Mouse (Mus musculus) CH12.LX (cell line): ENCODE measurements around the gene Nell1. TPM values are rescaled to one million over a fixed set of nuclear protein-coding genes. Genes with fewer than 3 reads are reported as not detected.

Experiments used
- DNase-seq: peaks from one replicate; pipeline ENCODE4 v3.0.0-alpha.2; 2013; ENCODE audit errors: extremely low read depth
- H3K27ac ChIP-seq: 2 replicates; pipeline ENCODE4 v1.5.1; 2012; ENCODE audit warnings: low read depth, mild to moderate bottlenecking, control low read depth, moderate library complexity; ENCODE audit not compliant: insufficient read depth
- H3K27me3 ChIP-seq: replicated peaks from 2 replicates; pipeline ENCODE3; 2012; ENCODE audit warnings: inconsistent platforms
- H3K36me3 ChIP-seq, 2 experiments: replicated peaks in 1 of 2; 2 replicates each; pipeline versions ENCODE3 to v1.6.1; 2012; ENCODE audit warnings: inconsistent platforms in 1 of 2, low read length in 1 of 2, mild to moderate bottlenecking in 1 of 2, mixed read lengths in 1 of 2, moderate library complexity in 1 of 2; ENCODE audit not compliant: control insufficient read depth in 1 of 2, insufficient read depth in 1 of 2
- H3K4me1 ChIP-seq, 2 experiments: 2 replicates each; pipeline ENCODE4 v1.6.1; 2012; ENCODE audit warnings: inconsistent platforms in 1 of 2, moderate library complexity in 1 of 2; ENCODE audit not compliant: insufficient read depth in 2 of 2, control insufficient read depth in 1 of 2
- H3K4me2 ChIP-seq: 2 replicates; pipeline ENCODE4 v1.6.1; 2012; ENCODE audit warnings: low read depth, mild to moderate bottlenecking, control low read depth; ENCODE audit not compliant: poor library complexity, insufficient read depth, severe bottlenecking
- H3K4me3 ChIP-seq, 3 experiments: fragments of 150-350 bp in 1 of 3; sonication (generic) in 1 of 3; replicated peaks in 1 of 3; 2 replicates each; pipeline versions ENCODE3 to v1.5.1; 2011 to 2012; ENCODE audit warnings: low read depth in 2 of 3, low read length in 2 of 3, mild to moderate bottlenecking in 2 of 3, moderate library complexity in 2 of 3, control low read depth in 1 of 3, improper control_type of control experiment in 1 of 3, inconsistent platforms in 1 of 3, mixed read lengths in 1 of 3; ENCODE audit not compliant: poor library complexity in 1 of 3
- H3K79me2 ChIP-seq: replicated peaks from 2 replicates; pipeline ENCODE4 v1.6.1; 2012; ENCODE audit warnings: mild to moderate bottlenecking, moderate library complexity; ENCODE audit not compliant: control insufficient read depth, poor library complexity, insufficient read depth, severe bottlenecking; ENCODE audit errors: extremely low read depth
- H3K9ac ChIP-seq: 2 replicates; pipeline ENCODE4 v1.6.1; 2012; ENCODE audit warnings: low read depth, mild to moderate bottlenecking, control low read depth, moderate library complexity; ENCODE audit not compliant: insufficient read depth
- H3K9me3 ChIP-seq: replicated peaks from 2 replicates; pipeline ENCODE3; 2012; ENCODE audit warnings: low read length, inconsistent platforms, mixed read lengths
- EP300 ChIP-seq: IDR thresholded peaks from 2 replicates; pipeline ENCODE4 v1.6.1; 2011; ENCODE audit warnings: low read length, improper control_type of control experiment
- ETS1 ChIP-seq: conservative IDR thresholded peaks from 2 replicates; pipeline ENCODE4 v1.6.1; 2012; ENCODE audit warnings: low read depth, mild to moderate bottlenecking, inconsistent platforms, low read length, improper control_type of control experiment, moderate library complexity
- GABPA ChIP-seq: IDR thresholded peaks from 2 replicates; pipeline ENCODE4 v1.6.1; 2012; ENCODE audit warnings: low read depth, low read length, improper control_type of control experiment, inconsistent platforms; ENCODE audit not compliant: insufficient replicate concordance
- HCFC1 ChIP-seq: IDR thresholded peaks from 2 replicates; pipeline ENCODE4 v1.6.1; 2012; ENCODE audit warnings: low read depth, mild to moderate bottlenecking, inconsistent platforms, low read length, improper control_type of control experiment
- IRF4 ChIP-seq: IDR thresholded peaks from 2 replicates; pipeline ENCODE4 v1.6.1; 2014; ENCODE audit warnings: low read depth, mild to moderate bottlenecking, inconsistent platforms, low read length, improper control_type of control experiment
- JUND ChIP-seq: conservative IDR thresholded peaks from 2 replicates; pipeline ENCODE4 v1.6.1; 2011; ENCODE audit warnings: low read depth, low read length, improper control_type of control experiment
- KAT2A ChIP-seq: IDR thresholded peaks from 2 replicates; pipeline ENCODE4 v1.6.1; 2012; ENCODE audit warnings: low read length, improper control_type of control experiment, inconsistent platforms; ENCODE audit not compliant: insufficient replicate concordance
- MAZ ChIP-seq: IDR thresholded peaks from 2 replicates; pipeline ENCODE4 v1.6.1; 2012; ENCODE audit warnings: low read depth, mild to moderate bottlenecking, inconsistent platforms, low read length, improper control_type of control experiment, moderate library complexity
- MEF2A ChIP-seq: IDR thresholded peaks from 2 replicates; pipeline ENCODE4 v1.6.1; 2014; ENCODE audit warnings: low read depth, mild to moderate bottlenecking, inconsistent platforms, low read length, improper control_type of control experiment, borderline replicate concordance
- POLR2AphosphoS2 ChIP-seq: IDR thresholded peaks from 2 replicates; pipeline ENCODE4 v1.6.1; 2011; ENCODE audit warnings: low read depth, low read length, improper control_type of control experiment
- SIN3A ChIP-seq: IDR thresholded peaks from 2 replicates; pipeline ENCODE4 v1.6.1; 2012; ENCODE audit warnings: low read length, improper control_type of control experiment, inconsistent platforms
- TBP ChIP-seq: conservative IDR thresholded peaks from 2 replicates; pipeline ENCODE4 v1.6.1; 2011; ENCODE audit warnings: low read depth, low read length, improper control_type of control experiment
- USF1 ChIP-seq: IDR thresholded peaks from 2 replicates; pipeline ENCODE4 v1.6.1; 2014; ENCODE audit warnings: low read depth, mild to moderate bottlenecking, inconsistent platforms, low read length, improper control_type of control experiment
- ZKSCAN1 ChIP-seq: IDR thresholded peaks from 2 replicates; pipeline ENCODE4 v1.6.1; 2012; ENCODE audit warnings: low read depth, inconsistent platforms, low read length, improper control_type of control experiment, borderline replicate concordance
- ZMIZ1 ChIP-seq: IDR thresholded peaks from 2 replicates; pipeline ENCODE4 v1.6.1; 2012; ENCODE audit warnings: low read depth, mild to moderate bottlenecking, inconsistent platforms, low read length, improper control_type of control experiment
- dilution Hi-C: fragments of 300-500 bp; cut with MboI; formaldehyde crosslinking; loops from 2 replicates; pipeline ENCODE4 v1.14.3; 2020; ENCODE audit warnings: low sequenced_read_pairs; ENCODE audit not compliant: extremely low pct_unique_long_range_greater_than_20kb, extremely low pct_ligation_motif_present
- in situ Hi-C: fragments of 300-500 bp; cut with MboI; formaldehyde crosslinking; loops from 3 replicates; pipeline ENCODE4 v1.14.3; 2019; ENCODE audit warnings: low sequenced_read_pairs, low pct_ligation_motif_present, low pct_unique_long_range_greater_than_20kb, mixed read lengths
- polyA plus RNA-seq: library from polyadenylated mRNA; unstranded; fragments of >175 nt; gene quantifications from 2 replicates; pipeline ENCODE4 v1.2.1, GENCODE M21; 2012; ENCODE audit warnings: low read depth; ENCODE audit not compliant: insufficient read length
- total RNA-seq, 2 experiments: library from RNA; depleted of rRNA; stranded (reverse); fragments of 300-350 nt in 1 of 2; fragments of >200 nt in 1 of 2; gene quantifications; 2 replicates each; pipeline ENCODE4 v1.2.3; 2012 to 2014

Nell1 gene
- total and polyA plus RNA-seq, 3 experiments: not detected

DNA sequence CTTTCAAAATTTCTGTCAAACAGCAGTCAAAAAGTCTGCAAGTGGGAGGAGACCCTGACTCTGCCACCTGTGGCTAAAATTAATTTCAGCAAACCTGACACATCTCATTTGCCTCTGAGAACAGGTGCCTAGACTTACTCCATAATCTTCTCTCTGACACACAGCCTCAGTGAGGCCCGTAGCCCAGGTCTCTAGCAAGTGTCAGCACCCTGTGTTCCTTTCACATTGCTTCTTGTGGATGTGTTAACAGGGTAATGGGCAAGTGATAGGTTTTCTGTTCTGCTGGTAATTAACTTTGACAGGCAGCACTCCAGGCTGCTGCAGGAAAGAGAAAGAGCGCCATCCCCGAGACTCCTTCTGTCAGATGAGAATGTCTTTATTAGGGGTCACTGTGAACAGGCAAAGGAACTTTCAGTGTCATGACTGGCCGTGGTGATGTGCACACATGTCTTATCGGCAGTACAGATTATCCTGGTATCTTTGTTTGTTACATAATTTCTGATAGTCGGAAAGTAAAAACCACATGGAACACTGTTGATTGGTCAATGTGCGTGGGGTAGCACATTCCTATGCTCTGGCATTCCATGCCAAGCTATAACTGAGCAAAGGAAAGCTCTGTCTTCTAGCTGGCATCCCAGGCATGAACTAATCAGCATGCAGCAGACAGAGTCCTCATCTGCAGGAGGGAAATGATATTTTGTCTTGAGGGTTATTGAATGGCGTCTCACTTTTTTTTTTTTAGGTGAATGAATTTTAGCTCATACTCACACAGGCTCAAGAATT is 614.2 kb downstream of the Nell1 start:
- no peak for DNase-seq
- in situ Hi-C loops: no loop called here
- TF ChIP-seq ETS1 (no peak), POLR2AphosphoS2 (no peak), IRF4 (no peak), ZMIZ1 (no peak), MEF2A (no peak), TBP (no peak)

DNA sequence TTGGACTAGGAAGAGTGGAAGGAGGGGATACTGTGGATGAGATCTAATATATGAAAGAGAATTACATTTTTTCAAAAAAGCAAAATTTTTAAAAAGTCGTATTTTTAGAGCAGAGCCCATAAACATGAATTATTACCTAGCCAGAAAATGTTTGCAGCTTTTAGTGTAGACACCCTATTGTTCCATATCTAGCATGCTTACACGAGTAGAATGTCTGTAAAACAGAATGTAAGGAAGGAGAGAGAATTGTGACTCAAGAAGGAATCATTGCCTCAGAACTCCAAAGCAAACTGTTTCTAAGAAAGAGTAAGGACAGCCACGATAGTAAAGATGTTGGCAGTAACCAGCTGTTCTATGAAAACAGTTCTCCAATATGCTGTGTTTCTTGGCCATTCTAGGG is 624.2 kb downstream of the Nell1 start, which contains the start of gene 4933405O20Rik:
TSS of gene 4933405O20Rik (plus strand) at position 301 of the 400 bp plus-strand sequence.
- Histone ChIP-seq H3K27me3 (no peaks in the 10 kb centered on the region), H3K4me3 (no peak within 1 kb of the TSS), H3K4me2 (no peak within 1 kb of the TSS), H3K9ac (no peak within 1 kb of the TSS), H3K4me1 (no peaks in the 10 kb centered on the region), H3K27ac (no peak within 1 kb of the TSS), H3K36me3 (no peaks in the 10 kb centered on the region), H3K79me2 (no peaks in the 10 kb centered on the region), H3K9me3 (peaks cover 42% of the 10 kb centered on the region)
- no peak for TF ChIP-seq MAZ
- in situ Hi-C loops (no loop called here), dilution Hi-C loops (no loop called here)
- DNase-seq: no peak

More for the DNA sequence above, 614.2 kb downstream of the Nell1 start:
- Histone ChIP-seq H3K27me3 (no peaks in the 10 kb centered on the region), H3K4me2 (no peak overlapping the region), H3K9me3 (peaks cover 39% of the 10 kb centered on the region), H3K36me3 (no peaks in the 10 kb centered on the region), H3K4me3 (no peak overlapping the region), H3K79me2 (no peaks in the 10 kb centered on the region), H3K27ac (no peak overlapping the region), H3K9ac (no peak overlapping the region), H3K4me1 (no peaks in the 10 kb centered on the region)
- dilution Hi-C loops: no loop called here

DNA sequence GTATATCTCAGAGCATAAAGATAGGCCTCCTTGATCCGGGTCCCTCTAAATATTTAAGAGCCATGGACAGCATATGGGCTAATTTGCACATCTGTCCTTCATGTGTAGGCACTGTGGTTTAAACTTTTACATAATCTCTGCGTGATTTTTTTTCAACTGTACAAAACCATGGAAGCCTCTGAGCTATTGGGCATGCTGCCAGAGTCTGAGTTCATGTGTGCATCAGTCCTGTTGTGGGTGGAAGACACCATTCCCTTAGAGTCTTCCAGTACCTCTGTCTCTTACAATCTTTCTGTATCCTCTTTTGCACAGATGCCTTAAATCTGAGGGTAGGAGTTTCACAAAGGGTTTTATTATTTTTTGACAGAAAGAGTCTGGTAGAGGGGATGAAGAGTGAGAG is 639.4 kb downstream of the Nell1 start:
- dilution Hi-C loops (no loop called here), in situ Hi-C loops (no loop called here)
- Histone ChIP-seq H3K9ac (no peak overlapping the region), H3K4me2 (no peak overlapping the region), H3K27ac (no peak overlapping the region), H3K9me3 (peaks cover 27% of the 10 kb centered on the region), H3K36me3 (no peaks in the 10 kb centered on the region), H3K4me1 (no peaks in the 10 kb centered on the region), H3K4me3 (no peak overlapping the region), H3K27me3 (no peaks in the 10 kb centered on the region), H3K79me2 (no peaks in the 10 kb centered on the region)
- no peak for TF ChIP-seq EP300
- no peak for TF ChIP-seq SIN3A
- TF ChIP-seq ETS1: no peak
- no peak for TF ChIP-seq HCFC1
- no peak for TF ChIP-seq JUND
- no peak for TF ChIP-seq TBP
- no peak for TF ChIP-seq MAZ
- TF ChIP-seq GABPA: no peak
- no peak for TF ChIP-seq USF1
- TF ChIP-seq KAT2A: no peak
- no peak for TF ChIP-seq ZKSCAN1
- DNase-seq: no peak
